Mouse (Mus musculus) testis, postnatal 14 days (tissue): ENCODE measurements at regions not wholly inside any gene's neighbourhood (a gene's known extent, or its start where the extent isn't known, plus 50 kb on each side); places are given as distances from the start of the nearest gene placed in this dataset.

ENCODE experiments used
- DNase-seq: peaks from one replicate; pipeline ENCODE4 v3.0.0; 2021; ENCODE audit warnings: low spot score

DNA sequence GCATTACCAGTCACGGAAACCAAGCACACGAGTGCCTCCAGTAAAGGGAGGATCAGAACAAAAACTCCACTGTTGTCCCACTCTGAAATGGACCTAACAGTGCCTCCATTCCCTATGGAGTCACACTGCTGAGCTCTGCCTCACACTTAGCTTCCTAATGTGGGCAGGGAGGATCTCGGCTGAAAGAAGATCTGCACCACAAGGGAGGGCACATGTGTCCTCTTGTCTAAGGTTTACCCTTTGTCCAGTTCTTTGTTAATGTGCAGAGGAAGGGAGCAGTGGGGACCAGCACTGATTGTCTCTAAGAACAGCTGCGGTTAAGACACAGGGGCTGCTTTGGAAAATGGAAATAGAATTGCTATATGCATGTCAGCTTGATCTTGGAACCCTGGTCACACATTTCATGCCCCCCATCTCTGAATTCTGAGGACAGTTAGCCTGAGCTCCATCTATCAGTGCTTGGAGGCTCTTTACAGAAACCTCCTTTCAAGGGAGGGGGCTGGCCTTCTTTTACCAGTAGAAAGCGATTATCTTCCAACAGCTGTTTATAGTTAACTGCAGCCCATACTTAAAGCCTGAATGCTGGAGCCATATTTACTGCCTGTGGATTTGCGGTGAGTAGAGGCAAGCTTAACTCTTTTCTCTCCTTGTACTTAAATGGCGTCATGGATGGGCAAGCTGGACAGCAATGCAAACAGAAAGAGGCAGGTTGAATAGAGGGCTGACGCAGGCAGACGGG is 485.5 kb upstream of the Cdh11 start:
- no peak for DNase-seq

DNA sequence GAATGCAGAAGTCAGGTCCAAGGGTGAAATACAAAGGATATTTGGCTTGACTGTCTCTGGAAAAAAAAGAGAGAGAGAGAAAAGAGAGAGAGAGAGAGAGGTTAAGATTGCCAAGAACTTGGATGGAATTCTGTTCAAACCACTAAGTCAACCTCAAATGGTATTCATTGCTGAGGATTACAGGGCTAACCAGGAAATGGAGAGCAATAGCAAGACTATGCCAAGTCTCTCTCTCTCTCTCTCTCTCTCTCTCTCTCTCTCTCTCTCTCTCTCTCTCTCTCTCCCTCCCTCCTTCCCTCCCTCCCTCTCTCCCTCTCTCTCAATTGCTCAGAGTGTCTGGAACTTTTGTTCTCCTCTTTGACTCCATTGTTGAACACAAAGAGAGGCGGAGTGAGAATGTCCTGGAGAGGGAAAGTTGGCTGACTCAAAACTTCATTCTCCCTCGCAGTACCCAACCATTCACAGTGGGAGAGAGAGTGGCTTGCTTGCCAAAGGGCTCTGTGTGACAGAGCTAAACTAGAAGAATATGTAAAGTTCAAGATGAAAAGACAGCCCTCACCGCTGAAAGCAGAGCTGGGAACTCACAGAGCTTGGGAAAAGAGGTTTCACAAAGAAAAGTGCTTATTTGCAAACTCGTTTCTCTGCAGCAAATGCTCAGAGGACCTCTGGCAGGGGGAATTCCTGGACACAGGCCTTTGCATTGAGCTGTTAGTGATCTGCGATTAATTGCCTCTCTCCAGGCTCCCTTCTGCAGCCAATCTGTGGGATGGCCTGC is 487.1 kb upstream of the Cdh11 start:
- no peak for DNase-seq

DNA sequence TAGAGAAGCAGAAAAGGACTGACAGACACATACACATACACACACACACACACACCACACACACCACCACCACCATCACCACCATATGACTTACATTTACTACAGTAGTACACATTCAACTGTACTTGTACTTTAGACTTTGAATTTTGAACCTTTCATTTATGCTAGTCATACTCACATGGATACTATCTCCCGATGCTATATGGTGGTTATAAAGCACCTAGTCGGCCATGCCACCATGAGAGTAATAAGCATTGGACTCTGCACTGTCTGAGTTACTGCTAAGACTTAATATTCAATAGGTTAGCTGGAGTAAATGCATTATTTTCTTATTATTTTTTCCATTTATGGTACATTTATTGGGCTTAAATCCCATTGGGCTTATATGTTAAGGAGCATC is 488.0 kb upstream of the Cdh11 start:
- no peak for DNase-seq

- DNase-seq, result no peak
Observed at GRCm38 (mm10) chr8:103281801-103282200, 496.4 kb upstream of the Cdh11 start.

DNA sequence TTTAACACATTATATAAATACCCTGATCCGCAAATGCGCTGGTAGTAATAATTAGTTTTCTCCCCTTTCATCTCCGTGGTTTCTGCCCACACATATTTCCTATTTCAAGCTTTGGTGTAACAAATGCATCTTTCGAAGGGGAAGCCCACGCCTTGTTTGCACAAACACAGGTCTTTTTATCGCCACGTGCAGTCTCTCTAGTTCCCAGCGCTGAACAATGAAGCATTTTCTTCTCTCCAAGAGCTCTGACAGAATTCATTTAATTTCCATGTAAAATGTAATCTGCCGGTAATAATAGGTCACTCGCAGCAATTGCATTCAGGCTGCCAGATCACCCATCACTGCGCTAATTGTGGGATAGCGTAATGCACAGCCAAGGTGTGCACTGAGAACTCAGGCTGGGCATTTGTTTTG is 503.1 kb upstream of the Cdh11 start:
- no peak for DNase-seq

- DNase-seq, result no peak
Observed at GRCm38 (mm10) chr8:103292896-103293295, 507.5 kb upstream of the Cdh11 start.

- no peak for DNase-seq
Observed at GRCm38 (mm10) chr8:103306476-103307183, 521.2 kb upstream of the Cdh11 start.

DNA sequence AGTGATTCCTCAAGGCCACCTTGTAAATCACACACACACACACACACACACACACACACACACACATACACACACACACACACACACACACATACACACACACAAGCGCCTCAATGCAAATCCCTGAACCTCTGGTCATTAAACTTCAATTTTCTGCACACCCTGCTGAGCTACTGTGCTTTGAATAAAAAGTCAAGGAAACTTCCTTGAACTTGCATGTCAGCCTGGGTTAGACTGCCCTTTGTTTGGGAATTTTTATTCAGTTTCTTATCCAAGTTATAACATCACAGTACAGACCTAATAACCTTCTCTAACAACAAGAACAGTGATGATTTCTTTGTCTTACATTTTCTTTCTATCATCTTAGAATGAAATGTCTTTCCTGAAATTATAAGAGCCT is 528.1 kb upstream of the Cdh11 start:
- DNase-seq, result no peak

- DNase-seq, result peak; percentile 9
Observed at GRCm38 (mm10) chr8:103314279-103315022, 529.0 kb upstream of the Cdh11 start.

DNA sequence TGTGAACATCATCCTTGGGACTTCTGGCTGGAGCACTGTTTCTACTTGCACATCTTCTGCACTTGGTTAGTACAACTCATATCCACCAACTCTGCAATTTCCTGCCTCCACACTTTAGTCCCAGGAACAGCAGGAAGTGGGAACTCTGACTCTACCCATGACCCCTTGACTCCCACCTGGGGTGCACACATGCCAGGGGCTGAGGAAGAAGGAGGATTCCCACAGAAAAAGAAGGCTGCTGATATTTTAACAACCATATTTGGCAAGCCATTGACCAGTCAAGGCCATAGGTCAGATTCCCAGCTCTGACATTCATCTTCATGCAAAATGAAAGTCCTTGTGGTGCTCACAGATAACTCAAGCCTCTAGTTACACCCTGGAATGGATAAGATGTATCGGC is 530.3 kb upstream of the Cdh11 start:
- no peak for DNase-seq

DNA sequence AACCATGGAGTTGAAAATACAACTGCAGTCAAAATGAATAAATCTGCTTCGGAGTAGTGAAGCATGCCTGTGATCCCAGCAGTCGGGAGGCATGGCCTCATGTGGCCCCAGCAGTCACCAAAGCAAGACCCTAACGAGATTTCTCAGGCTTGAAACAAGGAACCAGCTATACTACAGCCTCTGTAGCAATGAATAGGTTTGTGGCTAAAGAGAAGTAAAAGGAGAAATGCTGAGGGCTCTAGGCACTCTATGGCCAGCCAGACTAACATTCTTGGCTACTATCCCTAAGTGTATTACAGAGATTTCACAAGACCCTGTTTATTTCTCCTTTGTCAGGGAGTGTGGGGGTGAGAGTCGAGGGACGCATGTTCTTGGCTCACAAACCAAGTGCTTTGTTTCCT is 531.2 kb upstream of the Cdh11 start:
- no peak for DNase-seq

- no peak for DNase-seq
Observed at GRCm38 (mm10) chr8:103317149-103317725, 531.8 kb upstream of the Cdh11 start.

DNA sequence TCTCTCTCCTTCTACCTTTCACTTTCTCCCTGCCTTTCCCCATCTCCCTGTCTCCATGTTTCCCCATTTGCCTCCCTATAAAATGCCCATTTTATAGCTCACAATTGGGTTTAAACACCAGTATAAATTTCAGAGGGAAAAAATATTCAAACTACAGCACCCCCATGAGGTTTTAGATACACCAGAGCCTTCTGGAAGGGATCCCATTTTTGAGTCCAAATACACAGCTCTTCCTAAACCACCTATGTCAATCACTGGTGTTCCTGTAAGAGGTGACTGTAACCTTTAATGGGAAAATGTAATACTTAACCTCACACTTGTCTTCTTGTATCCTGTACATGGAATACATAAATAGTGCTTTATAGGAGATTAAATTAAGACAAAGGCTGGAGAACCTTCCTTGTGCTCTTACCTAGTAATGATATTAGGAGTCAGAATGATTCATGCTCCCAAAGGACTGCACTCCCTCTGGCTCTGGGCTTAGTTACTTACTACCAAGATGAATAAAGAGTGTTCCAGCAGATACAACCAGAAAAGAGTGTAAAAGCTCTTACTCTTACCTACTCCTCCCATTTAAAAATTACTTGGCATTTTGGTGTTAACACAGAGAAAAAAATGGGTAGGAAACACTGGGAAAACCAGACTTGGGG is 538.7 kb upstream of the Cdh11 start:
- DNase-seq, result no peak

GRCm38 (mm10) chr8:103331415-103331814 is 546.0 kb upstream of the Cdh11 start:
- no peak for DNase-seq

GRCm38 (mm10) chr8:103337314-103337713 is 551.9 kb upstream of the Cdh11 start:
- DNase-seq, result no peak

DNA sequence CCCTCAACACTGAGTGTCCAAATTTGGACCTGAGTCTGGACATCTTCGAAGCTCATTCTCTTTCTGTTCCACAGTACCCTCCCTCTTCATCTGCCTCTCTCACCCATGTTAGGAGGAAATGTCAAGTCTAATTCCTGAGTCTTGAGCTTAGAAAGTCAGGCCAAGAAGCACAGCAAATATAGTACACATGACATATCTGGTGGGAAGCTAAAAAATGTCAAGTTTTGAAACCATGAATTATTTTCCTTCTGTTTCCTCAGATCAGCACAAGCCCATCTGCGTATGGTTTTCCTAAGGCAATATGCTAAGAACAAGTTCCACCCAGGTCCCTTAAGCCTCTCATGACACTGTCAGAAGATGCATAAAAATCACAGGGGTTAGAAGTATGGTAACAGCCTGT is 553.6 kb upstream of the Cdh11 start:
- no peak for DNase-seq

- DNase-seq, result no peak
Observed at GRCm38 (mm10) chr8:103339951-103340350, 554.5 kb upstream of the Cdh11 start.

DNA sequence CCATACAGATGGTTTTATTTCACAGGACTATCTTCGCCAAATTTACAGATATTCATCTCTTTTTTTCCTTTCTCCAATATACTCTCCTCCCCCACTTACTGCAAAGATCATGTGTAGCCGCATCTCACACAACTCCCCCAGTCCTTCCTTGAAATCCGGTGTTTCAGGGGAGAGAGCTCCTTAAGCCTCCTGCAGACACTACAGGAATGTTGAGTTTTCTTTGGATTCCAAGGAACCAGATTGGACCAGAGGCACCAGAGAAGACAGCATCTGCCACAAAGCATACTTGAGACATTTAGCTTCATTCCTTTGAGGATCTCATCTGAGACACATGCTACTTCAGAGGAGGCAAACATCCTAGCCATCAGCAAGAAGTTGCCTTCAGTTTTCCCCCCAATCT is 558.4 kb upstream of the Cdh11 start:
- DNase-seq, result no peak

DNA sequence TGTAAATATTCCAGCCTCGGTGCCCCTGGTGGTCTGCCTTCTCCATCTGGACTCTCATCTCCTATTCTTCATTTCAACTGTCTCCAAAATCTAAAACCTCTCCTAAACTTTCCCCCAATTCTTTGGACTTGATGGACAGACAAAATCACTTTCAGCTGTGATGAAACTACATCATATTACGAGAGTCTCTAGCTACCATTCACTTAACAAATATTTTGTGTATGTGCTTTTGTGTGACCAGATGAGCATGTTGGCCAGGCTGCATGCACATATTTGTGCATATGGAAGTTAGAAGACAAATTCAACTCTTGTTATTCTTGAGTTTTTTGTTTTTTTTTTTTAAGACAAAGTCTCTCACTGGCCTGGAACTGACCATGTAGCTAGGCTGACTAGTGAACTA is 559.4 kb upstream of the Cdh11 start:
- DNase-seq, result no peak

GRCm38 (mm10) chr8:103347158-103347871 is 561.9 kb upstream of the Cdh11 start:
- DNase-seq, result no peak

DNA sequence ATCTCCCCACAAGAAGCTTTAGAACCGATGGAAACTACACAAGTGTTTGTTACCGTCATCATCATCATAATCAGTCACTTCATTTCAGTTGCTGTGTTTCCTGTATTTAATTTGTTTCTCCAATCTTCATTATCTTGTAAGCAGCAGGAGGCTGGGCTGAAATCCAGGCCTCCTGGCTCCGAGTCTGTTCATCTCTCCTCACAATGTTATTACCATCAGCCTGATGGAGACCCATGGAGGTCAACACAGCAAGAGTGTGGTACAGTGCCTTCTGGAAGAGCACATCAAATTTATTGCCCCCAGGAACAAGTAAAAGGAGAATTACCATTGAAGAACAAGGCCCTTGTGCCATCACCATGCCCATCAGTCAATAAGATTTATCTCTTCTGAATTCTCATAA is 576.3 kb upstream of the Cdh11 start:
- DNase-seq, result no peak
